Mouse (Mus musculus): ENCODE results near the gene Map2k1.

The Map2k1 gene

DNA sequence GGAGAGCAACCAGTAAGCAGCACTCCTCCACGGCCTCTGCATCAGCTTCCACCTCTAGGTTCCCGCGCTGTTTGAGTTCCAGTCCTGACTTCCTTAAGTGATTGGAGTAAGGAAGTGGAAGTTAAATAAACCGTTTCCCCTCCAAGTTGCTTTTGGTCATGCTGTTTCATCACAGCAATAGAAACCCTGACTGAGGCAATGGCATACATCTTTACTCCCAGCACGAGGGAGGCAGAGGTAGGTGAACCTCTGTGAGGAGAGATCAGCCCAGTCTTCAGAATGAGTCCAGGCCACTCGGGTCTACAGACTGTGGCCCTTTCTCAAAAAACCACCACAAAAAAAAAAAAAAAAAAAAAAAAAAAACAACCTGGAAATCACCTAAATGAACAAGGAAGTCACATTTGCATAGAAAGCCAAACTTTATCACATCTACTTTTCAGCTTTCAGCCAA is 11.0 kb downstream of the Map2k1 start:
- no peak for DNase-seq

DNA sequence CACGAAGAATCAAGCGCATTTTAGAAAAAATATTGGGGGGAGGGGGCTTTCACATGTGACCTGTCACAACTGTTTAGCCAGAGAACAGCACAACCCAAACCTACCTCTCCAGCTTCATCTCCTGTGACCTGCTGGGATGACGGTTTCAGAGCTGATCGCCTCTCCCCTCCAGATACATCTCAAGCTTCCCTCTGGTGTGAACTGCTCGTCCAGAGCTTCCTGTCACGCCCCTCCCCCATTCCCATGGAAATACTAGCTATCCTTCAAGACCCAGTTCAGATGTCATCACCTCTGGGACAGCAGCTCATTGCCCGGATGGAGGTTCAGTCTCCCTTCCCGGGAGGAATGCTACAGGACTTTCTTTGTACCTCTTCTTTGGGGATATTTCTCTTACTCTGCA is 12.8 kb downstream of the Map2k1 start:
- no peak for DNase-seq

DNA sequence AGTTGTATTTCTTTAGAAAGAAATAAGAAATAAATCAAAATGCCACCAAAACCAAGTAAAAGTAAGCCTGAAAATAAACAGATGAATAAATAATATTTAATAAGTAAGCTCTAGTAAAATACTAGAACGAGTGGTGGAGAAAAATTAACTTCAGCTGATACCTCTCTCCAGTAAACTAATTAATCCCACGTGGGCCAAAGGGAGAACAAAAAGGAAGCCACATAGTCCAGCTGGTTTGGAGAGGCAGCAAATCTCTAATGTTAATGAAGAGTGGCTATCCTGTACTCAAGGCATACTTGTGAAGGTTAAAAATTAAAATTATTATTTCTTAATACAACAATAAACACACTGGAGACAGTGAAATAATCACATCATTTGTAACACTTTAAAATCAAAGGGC is 13.3 kb downstream of the Map2k1 start:
- no peak for DNase-seq

DNA sequence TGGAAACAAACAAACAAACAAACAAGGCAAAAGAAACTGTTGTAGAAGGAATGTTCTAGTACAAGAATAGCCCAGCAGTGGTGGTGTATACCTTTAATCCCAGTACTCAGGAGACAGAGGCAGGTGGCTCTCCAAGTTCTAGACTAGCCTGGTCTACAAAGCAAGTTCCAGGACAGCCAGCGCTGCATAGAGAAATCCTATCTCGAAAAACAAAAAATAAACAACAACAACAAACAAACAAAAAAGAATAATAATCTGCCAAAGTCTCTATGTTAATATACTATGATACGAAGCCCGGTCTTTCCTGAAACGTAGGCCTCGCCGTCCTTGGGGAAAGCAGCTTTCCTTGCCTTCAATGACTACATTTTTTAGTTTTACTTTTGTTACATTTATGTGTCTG is 17.4 kb downstream of the Map2k1 start:
- DNase-seq: no peak

DNA sequence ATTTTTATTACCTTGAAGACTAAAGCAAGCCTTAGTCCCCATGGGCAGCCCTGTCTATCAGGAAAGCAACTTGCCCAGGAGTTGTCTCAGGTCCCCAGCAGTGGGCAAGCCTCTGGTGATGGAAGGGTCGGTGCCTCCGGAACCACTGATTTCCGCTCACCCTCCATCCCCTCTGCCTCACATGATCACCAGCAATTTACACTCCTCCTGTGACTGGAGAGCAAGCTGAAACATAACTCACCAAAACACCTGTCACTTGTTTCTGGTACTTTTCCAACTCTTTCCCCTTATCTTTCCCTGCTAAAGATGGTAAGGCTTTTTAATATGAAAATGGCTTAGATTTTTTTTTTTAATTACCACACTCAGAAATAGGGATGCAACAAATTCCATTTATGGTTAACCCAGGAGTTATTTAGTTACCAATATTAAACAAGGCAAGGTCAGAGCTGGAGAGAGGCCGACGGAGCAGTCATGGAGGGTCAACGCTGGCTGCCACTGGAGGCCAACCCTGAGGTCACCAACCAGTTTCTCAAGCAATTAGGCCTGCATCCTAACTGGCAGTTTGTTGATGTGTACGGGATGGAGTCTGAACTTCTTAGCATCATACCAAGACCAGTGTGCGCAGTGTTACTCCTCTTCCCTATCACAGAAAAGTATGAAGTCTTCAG is 18.5 kb downstream of the Map2k1 start, which contains the start of gene Uchl4:
Gene Uchl4, plus strand, starts transcription at position 434 of the 668 bp plus-strand sequence.
- no peak for DNase-seq

DNA sequence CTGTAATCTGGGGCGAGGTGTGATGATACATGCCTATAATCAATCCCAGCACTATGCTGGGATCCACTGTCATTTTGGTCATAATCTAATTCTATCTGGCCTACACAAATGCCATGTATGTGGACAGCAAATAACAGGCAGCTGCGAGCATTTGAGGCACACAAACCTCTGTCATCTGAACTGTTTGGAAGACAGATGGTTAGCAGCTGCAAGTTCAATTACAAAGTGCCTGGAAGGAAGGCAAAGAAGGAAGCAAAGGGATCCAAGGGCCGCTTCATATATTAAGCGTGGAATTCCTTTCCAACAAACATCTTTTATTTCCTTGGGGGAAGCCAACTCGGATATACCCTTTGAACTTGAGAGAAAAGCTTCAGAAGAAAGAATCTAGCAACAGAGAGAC is 19.8 kb downstream of the Map2k1 start:
- no peak for DNase-seq

DNA sequence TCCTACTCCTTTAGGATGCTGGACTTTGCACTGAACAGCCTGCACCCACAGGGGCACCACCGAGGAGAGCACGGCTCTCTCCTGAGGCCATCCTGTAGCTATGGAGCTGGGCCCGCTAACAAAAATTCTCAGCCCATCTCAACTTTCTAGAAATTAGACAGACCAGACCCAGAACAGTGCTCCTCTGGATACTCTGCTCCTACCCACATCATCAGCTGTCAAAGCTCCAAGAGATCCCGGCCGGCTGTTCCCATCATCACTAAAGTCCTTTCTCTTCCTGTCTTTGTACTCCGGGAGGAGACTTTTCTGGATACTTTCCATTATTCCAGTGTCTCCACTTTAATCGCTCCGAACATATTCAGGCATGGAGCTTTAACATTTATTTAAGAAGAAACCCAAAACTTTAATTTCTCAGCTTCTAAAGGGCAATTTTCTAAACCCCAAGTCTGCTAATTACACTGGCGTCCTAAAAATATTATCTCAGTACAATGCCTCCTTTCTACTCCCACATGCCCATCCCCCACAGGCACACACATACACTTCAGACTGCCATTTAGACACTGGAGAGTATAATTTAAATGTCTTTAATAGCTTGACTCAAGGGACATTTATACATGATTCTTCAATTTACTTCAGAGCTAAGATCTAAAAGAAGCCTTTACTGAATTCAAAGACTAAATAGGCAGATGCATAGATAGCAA is 21.0 kb downstream of the Map2k1 start:
- no peak for DNase-seq

DNA sequence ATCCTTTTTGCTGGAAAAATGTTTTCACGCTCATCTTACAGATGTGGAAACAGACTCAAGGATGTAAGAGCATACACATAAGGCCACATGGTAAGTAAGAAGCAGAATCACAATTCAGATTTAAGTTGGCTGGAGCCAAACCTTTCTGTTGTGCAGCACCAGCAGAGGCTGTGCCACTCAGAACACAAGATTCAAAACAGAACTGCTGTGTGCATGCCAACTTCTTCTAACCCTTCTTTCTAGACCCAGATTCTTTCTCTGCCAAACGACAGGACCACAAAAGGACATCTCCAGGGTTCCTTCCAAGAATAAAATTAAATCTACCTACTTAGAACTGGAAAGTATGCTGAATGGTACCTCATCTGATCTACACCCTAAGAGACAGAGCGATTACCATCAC is 21.8 kb downstream of the Map2k1 start:
- no peak for DNase-seq

DNA sequence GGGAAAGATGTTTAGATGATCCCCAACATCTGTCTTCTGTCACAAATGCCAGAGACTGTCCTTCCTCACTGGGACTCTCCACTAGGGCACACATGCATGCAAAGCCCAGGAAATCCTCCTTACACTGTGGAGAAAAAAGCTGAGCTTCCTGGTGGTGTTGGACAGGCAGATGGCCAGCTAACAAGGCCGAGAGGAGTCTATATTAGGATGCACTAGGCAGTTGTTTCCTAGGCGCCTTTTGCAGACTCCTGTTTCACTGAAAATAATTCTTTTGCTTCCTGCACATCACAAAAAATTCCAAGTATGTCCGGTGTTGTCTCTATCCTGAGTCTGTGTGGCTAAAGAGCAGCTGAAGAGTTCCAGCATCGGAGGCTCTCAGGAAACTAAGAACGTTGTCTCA is 22.3 kb downstream of the Map2k1 start:
- DNase-seq: no peak

DNA sequence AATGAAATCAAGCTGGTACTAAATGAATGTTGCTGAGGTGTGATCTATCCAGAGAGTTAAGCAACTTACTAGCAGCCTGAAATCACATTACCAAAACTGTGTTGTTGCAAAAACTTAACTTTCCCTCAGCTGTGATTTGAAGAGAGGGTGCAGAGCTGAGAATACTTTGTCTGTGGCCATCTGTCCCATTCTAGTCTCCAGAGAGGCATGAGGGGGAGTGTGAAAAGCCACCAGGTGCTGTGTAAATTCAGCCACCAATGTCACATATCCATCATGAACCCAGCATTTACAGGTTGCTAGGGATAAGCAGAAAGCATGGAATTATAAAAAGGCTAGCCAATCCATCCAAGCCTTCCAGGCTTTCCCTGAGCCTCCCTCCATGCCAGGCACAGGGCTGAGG is 24.5 kb downstream of the Map2k1 start:
- no peak for DNase-seq

DNA sequence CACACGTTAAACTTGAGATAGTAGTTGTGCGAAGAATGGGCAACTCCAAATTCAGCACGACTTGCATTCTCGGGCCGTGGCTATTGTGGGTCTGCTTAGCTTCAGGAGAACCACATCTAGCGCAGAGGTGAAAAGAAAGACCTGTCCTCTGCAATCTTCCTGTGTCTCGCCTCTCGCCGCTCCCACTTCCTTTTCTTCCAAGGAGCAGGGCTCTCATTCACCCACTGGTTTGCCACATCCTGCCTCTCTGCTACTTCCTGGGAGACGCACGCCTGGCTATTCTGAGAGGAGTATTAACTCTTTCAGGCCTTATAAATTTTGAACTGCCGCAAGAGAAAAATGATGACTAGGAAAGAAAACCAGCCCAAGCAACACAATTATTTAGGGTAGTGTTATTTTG is 25.7 kb downstream of the Map2k1 start:
- DNase-seq: no peak

DNA sequence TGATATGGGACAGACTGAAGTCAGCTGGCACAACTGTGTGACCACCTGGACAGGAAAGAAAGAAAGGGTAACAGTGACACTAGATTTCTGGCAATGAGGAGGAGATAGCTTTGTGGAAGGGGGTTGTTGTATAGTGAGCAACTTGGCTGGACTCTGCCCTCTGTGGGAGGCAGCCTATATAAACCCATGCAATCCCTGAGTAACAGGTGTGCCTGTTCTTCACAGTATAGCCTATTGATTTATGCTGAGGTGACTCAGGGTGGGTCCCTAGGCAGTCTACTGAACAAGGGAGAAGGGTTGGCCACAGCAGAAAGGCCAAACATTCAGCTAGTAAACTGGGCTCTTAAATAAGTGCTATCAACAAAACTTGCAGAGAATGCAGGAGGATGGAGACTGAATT is 27.6 kb downstream of the Map2k1 start:
- DNase-seq: no peak

DNA sequence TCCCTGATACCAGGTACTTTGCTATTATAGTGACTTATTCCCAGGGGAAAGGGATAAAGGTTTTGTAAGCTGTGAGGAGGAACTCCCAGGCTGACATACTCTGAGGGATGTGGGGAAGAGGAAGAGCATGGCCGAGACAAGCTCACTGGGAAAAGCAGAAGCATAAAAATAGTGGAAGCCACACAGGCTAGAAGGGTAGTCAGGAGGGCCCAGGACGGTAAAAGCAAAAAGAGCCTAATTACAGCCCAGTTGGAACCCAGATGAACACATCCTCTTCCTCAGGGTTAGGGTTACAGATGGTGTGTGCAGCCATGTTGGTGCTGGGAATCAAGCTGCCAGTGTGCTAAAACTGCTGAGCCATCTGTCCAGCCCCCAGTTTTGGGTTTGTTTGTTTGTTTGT is 31.3 kb downstream of the Map2k1 start:
- no peak for DNase-seq

DNA sequence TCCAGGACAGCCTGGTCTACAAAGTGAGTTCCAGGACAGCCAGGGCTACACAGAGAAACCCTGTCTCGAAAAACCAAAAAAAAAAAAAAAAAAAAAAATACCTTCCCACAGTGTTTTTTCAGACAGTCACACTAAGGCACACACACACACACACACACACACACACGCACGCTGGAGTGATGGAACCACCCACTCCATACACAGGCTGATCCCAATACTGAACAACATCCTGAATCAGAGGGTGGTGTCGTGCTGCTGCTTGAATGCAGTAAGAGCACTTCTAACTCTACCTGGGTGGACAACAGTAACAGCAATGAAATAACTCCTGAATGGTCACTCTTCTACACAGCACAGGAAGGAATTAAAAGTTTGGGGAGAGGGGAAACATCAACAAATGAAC is 32.0 kb downstream of the Map2k1 start:
- DNase-seq: peak; percentile 64

DNA sequence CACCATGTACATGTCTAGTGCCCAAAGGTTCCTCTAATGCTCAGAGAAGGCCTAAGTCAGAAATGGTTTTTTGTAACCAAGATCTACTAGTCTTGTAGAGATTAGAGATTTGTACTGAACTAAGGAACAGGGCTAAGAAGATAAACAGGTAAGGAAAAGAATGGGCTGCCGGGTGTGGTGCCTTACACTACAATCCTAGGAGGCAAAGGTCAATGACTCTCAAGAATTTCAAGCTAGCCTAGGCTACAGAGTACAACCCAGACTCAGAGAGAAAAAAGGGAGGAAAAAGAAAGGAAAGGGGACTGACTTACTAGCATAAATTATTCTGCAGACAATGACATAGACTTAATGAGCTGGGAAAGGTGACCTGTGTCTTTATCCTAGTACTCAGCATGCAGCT is 32.8 kb downstream of the Map2k1 start:
- no peak for DNase-seq

DNA sequence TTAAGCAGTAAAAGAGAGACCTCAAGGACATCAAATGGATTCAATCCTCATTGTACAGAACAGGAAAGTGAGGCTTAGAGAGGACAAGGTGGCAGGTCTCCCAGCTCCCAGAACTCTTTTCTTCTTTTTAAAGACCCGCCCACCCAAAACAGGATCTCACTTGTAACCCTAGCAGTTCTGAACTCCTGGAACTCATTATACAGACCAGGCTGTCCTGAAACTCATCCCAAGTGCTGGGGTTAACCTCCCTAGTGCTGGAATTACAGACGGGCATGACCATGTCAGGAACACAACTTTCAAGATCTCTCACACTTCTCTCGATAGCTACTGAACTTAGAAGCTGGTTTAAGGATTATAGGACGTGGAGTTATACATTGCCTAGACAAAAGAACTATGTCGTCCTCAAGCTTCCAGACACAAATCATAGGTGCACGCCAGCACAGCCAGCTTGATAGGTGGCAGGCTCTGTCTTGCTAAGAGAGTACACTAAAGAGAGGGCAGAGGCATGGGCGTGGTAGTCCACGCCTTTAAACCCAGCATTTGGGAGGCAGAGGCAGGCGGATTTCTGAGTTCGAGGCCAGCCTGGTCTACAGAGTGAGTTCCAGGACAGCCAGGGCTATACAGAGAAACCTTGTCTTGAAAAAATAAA is 33.5 kb downstream of the Map2k1 start:
- no peak for DNase-seq

DNA sequence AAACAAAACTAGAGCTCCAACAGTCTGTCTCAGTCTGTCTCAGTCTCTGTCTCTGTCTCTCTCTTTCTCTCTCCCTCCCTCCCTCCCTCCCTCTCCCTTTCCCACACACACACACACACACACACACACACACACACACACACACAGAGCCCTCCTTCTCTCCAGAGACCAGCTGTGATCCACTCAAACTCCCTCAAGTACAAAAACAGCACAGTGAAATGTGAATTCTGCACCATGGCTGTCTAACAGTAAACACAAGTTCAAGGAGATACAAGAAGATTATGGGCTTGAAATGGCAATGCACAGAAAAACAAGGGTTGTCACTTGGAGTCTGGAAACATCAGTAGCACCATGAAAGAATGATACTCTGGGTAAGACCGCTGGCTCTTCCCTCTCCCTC is 34.1 kb downstream of the Map2k1 start:
- no peak for DNase-seq

DNA sequence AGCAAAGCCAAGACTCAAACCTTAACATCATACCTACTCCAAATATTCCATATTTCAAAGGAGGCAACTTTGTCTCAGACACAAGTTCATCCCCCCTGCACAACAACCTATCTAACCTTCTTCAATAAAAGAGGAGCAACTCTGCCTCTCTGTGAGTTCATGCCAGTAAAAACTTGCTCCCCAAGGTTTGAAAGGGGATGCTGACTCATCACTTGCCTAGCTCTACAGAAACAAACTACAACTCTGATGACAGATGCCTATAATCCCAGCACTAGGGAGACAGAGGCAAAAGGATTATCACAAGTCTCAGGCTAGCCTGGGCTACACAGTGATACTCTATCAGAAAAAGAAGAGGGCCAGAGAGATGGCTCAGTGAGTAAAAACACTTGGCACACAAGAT is 35.5 kb downstream of the Map2k1 start:
- no peak for DNase-seq

DNA sequence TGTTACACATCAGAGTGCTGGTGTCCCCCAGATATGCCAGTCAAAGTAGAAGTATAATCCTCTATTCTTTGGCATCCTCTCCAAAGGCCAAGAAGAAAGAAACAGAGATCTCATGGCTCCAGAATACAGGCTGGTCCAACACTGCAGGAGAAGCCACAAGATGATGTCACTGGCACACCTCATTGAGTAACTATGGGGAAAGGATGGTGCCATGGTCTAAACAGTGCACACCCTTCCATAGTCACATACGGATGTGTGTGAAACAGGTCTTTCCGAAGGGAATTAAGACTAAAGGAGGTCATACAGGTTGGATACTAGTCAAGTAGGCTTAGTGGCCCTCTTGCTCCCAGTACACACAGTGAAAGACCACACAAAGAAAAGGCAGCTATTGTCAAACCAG is 36.8 kb downstream of the Map2k1 start:
- DNase-seq: no peak

DNA sequence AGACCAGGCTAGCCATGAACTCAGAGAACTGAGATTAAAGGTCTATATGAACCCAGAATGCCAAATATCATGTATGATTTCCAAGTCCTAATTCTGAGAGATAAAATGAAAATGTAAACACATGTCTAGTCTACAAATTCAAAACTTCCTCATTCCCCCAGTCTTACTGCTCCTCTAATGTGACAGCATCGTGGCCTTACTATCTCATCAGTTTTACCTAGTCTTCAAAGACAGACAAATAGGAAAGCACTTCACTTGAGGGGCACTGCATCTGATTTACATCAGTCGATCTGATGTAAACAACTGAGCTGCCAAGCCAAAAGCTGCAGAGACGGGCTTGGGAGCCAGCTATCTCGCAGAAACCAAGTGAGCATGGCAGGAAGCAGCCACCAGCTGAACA is 37.3 kb downstream of the Map2k1 start:
- DNase-seq: no peak

DNA sequence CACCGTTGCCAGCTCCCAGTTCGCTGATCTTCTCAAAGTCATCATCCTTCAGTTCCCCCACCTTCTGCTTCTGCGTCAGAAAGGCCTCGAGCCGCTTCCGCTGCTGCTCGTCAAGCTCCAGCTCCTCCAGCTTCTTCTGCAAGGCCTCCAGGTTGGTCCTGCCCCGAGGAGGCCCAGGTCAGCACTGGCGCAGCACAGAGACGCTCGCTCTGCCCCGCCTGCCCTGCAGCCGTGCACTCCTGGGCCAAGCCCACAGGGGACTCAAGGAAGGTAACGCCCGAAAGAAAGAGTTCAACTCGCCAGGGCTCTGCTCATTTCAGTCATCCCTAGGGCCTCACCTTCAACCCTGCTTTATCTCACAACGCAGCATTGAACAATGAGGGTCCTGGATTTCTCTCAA is 39.0 kb downstream of the Map2k1 start:
- no peak for DNase-seq

DNA sequence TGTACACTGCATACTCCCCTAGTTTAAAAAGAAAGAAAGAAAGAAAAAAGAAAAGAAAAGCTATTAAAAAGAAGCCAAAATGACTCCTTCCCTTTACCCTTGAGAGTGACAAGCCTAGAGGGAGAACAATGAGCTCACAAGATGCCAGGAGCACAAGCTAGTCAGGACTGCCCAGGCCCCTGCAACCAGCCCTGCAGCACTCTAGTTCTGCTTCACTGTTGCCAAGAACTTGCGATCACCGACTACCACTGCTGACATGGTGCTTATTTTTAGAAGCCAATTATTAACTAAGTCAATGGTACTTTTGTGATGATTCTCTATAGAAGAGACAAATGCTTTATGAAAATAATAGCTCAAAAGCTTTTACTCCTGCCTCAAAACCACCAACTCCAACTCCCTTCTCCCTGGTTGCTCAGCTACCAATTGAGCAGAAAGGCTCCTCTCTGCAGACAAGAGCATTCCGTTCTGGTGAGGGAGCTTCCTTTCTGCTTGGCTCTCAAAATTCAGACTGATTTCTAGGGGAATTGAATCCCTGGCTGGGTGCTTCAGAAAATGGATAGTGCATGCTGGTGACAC is 45.8 kb downstream of the Map2k1 start:
- DNase-seq: peak; percentile 36

DNA sequence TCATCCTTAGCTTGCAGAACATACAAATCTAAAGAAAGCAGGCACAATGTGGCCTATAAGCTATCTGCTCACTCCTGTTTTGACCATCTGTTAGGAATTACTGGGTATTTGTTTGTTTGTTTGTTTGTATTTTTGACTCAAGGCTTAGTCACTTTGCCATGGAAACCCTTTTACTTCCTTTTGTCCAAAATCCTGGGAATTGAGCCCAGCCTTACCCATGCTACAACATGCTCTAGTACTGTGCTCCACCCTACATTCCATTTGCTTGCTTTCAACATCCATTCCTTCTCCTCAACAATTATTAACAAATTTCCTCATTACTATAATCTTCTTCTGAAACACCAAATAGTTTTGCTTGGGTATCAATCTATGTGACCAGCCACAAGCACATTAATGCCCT is 50.6 kb downstream of the Map2k1 start:
- DNase-seq: no peak

DNA sequence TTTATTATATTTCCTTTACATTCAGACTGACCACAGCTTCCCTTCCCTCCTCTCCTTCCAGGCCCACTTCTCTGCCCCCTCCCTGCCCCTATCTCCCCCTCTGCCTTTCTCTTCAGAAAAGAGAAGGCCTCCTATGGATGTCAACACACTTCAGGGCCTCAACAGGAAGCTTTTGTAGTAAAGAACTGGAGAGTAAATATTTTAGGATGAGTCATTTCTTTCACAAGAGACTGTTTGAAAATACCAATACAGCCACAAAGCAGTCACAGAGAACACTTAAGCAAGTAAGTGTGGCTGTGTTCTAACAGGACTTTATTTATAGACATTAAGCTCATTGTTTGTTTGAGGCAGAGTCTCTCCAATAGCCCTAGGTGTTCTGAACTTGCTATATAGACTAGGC is 51.1 kb downstream of the Map2k1 start:
- no peak for DNase-seq

Measured in layer of hippocampus, adult 9-11 months (tissue).